Mouse (Mus musculus): Measurements from ENCODE around the gene 4933424G06Rik. TPM values are rescaled to one million over a fixed set of nuclear protein-coding genes. Genes with fewer than 3 reads are reported as not detected.

Gene 4933424G06Rik
- total RNA-seq, 2 experiments from 2014 or later: 0.36 to 0.60 TPM

DNA sequence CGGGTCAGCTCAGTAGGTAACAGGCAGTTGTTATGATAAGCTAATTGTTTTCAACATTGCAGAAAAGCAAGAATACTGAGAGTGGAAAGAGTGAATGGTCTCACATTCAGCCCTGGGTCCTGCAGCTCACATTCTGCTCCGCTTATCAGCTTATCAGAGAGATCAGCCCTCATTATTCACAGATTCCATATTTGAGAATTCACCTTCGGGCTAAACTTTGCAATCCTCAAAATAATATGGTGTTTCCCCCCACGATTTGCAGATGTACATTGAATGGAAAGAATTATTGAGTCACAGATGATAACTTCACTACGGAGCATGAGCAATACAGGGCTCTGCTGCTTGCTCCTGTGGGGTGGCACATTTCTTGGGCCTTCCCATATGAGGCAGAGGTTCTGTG lies 58.8 kb downstream of the 4933424G06Rik start:
- no peak for DNase-seq (ENCODE audit: low spot score in 2 of 2)

DNA sequence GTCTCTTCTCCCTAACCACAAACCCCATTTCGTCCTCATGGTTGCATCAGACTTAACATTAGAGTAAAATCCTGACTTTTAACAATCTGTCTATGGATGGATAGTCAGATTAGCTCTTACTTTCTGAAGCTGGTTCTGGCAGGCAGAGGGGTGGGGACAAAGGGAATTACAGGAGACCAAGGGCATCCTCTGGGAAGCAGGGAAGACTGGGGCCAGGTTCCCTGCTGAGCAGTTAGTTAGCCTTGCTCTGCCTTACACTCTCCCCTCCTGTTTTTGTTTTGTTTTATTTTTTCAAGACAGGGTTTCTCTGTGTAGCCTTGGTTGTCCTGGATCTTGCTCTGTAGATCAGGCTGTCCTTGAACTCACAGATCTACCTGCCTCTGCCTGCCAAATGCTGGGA lies 60.0 kb downstream of the 4933424G06Rik start:
- DNase-seq (ENCODE audit: low spot score in 2 of 2): no peak

DNA sequence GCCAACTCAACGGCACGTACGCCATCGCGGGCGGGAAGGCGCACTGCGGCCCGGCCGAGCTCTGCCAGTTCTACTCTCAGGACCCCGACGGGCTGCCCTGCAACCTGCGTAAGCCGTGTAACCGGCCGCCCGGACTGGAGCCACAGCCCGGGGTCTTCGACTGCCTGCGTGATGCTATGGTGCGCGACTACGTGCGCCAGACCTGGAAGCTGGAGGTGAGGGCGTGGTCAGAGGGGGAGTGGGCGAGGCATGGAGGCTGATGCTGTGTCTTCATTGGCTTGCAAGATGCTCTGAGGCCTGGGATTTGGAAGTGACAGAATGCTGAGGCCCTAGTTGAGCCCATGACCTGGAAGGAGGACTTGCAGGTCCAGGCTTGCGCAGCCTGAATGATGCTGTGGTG lies 61.0 kb downstream of the 4933424G06Rik start:
- no peak for DNase-seq (ENCODE audit: low spot score in 2 of 2)

DNA sequence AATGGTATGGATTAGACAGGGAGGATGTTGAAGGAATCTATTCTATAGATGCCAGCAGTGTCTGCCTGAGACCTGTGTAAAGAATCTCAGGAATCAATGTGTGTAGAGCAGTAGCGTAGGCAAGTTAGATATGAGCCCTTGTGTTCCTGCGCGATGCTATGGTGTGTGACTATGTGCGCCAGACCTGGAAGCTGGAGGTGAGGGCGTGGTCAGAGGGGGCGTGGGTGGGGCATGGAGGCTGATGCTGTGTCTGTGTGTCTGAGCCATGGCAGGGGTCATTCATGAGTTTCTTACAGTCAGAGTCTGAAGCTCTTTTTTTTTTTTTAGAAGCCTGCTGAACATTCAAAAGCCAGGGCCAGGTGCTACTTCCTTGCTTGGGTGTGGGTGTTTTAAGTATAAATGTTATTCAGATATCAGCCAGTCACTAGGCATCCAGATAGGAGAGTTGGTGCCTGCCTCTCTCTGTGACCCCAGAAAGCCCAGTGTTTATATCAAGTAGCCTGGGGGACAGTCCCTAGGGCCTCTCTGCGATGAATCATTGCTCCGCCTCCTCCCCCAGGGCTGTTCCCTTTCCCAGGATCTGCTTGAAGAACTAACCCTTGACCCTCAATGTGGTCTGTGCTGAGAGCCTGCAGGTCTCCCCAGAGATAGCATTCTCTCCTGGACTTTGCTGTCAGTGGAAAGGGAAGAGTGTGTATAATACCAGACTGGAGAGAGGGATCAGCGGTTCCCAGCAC lies 62.4 kb downstream of the 4933424G06Rik start:
- DNase-seq (ENCODE audit: low spot score in 2 of 2): no peak

DNA sequence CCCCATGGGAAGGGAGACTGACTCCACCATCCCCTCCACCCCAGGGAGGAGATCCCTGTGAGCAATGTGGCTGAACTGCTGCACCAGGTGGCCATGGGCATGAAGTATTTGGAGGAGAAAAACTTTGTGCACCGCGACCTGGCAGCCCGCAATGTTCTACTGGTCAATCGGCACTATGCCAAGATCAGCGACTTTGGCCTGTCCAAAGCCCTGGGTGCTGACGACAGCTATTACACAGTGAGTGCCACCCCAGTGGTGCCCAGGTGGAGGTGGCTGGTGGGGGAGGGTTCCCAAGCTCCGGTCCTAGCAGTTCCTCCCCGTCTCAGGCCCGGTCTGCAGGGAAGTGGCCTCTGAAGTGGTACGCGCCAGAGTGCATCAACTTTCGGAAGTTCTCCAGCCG lies 70.8 kb downstream of the 4933424G06Rik start:
- DNase-seq (ENCODE audit: low spot score in 2 of 2): no peak

DNA sequence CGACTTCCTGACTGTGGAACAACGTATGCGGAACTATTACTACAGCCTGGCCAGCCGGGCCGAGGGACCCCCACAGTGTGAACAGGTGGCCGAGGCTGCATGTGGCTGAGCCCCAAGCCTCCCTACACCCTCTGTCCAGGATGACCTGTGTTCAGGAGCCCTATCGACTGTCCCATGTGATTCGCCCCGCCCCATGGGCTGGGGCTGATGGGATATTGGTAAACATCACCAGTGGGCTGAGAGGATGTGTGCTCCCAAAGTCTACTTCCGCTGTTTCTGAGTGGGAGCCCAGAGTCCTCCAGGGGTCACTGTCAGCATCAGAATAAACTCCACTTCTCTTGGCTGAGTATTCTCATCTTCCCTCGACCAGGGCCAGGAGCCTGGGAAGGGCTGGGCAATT lies 72.5 kb downstream of the 4933424G06Rik start:
- no peak for DNase-seq (ENCODE audit: low spot score in 2 of 2)

DNA sequence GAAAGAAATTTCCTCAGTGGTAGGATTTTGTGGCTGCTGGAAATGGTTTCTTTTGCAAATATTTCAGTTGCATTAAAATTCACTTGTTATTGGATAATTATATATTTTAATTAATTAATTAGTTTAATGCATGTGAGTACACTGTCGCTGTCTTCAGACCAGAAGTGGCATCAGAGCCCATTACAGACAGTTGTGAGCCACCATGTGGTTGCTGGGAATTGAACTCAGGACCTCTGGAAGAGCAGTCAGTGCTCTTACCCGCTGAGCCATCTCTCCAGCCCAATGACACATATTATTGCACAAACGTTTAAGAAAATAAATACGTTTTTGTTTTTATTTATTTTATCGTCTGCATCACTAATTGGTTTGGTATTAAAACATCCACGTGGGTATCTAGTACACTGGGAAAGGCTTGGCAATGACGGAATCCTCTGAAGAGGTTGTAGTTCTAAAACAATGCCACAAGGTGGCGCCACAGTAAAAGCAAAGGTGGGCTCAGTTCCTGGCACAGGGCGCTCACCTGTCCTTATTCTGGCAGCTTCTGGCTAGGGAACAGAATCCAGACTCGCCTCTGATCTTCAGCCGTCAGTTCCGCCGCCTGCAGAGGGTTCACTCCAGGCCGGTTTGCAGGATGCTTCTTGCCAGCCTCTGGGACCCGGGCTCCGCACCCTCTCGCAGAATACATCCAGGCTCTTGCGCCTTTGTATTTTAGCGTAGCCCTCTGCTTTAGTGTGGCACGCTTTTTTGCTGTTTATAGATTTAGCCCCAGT lies 74.6 kb downstream of the 4933424G06Rik start:
- DNase-seq (ENCODE audit: low spot score in 2 of 2): peak; percentile 85 to 91

DNA sequence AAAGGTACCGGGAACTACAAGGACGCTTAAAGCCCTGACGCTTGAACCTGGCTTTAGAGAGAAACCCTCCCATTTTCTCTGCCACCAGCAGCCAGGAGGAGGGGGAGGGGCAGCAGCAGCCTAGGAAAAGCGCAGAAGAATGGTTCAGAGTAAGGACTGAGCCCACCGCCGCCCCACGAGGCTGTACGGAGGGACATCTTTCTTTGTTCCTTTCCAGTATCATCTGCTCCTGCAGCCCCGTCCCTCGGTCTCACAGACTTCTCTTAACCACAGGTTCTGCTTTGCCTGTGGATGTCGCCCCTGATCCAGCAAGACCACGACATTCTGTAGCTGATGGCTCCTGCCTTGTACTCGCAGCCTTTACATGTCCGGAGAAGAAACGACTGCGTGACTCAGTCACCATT lies 75.3 kb downstream of the 4933424G06Rik start:
- DNase-seq (ENCODE audit: low spot score in 2 of 2): peak; percentile 21 to 39

DNA sequence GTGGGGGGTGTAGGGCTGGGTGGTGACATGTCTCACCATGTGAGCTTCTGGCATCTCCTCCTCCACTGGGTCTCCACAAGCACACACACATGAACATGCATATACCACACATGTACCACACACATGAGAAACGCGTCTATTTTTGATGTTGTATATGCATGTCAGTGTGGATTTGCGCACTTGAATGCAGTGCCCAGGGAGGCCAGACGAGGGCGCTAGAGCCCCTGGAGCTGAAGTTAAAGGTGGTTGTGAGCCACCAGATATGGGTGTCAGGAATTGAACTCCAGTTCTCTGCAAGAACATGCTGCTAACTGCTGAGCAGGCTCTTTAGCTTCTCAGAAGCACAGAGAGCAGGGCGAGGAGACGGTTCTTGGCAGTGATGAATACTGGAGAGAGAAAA lies 76.4 kb downstream of the 4933424G06Rik start:
- no peak for DNase-seq (ENCODE audit: low spot score in 2 of 2)

DNA sequence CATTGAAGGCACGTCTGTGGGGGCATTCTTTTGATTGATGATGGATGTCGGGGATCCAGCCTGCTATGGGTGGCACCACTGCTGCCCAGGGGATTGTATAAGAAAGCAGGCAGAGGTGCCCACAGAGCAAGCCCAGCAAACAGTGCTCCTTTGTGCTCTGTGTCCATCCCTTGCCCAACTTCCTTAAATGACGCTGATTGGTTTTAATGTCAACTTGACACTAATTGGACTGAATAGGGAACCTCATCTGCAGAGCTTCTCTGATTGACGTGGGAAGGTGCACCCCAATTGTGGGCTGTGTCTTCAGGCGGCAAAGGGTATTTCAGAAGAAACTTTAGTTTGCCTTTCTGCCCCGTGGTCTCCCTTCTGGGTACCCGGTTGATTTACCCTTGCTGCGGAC lies 79.5 kb downstream of the 4933424G06Rik start:
- no peak for DNase-seq (ENCODE audit: low spot score in 2 of 2)

DNA sequence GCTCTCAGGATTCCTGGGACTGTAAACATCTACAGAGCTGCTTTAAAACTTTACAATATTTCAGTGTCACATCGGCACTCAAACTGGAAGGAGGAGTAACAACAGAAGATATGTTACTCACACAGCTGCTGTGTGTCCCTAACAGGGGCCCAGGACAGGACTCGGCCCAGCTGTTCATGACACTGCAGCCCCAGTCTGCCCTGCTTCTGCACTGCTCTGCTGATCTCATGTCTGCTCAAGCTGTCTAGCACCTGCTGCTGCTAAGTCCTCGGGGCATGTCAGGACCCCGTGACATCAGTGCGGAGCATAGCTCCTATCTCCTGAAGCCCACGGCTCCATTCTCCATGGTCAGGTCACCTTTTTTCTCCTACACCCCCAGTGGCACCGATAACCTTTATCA lies 86.8 kb downstream of the 4933424G06Rik start:
- no peak for DNase-seq (ENCODE audit: low spot score in 2 of 2)

DNA sequence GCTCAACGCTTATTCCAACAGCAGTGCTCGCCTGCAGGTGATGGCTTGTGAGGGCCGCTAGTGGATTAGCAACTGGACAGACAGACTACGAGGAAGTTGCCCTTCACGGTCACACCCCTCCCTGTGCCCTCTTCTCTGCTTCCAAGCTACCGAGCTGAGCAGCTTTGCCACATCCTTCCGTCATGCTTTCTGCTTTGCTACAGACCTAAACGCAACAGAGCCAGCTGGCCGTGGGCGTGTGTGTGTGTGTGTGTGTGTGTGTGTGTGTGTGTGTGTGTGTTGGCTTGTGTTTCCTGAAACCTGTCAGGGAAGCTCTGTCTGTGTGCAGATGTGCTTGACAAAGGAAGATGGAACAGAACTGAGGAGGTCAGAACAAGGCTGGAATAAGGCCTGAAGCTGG lies 87.5 kb downstream of the 4933424G06Rik start:
- DNase-seq (ENCODE audit: low spot score in 2 of 2): peak; percentile 44 to 56

DNA sequence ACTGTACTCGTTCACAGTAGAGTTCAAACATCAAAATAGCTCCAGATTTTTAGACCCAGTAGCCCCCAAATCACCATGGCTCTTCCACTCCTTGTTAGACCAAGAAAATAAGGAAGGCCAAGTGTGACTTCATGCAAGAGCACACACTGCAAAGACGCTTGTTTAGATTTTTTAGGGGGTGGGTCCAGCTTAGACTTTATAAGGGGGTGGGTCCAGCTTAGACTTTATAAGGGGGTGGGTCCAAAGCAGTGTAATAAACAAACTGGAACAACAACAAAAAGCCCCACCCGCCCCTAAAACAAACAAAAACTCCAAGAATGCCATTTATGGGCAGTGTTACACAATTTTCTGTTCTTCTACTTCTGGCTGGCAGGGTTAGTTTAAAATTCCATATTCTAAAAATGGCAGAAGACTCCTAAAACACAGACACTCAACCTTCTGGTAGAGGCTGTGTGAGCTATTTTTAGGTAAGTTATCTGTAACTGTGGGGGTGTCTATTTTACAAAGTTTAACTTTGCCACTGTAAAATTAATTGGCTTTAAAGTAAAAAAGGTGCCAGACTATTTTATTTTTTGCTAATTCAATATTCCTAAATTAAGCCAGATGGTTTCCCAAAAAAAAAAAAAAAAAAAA lies 90.5 kb downstream of the 4933424G06Rik start:
- DNase-seq (ENCODE audit: low spot score in 2 of 2): no peak

DNA sequence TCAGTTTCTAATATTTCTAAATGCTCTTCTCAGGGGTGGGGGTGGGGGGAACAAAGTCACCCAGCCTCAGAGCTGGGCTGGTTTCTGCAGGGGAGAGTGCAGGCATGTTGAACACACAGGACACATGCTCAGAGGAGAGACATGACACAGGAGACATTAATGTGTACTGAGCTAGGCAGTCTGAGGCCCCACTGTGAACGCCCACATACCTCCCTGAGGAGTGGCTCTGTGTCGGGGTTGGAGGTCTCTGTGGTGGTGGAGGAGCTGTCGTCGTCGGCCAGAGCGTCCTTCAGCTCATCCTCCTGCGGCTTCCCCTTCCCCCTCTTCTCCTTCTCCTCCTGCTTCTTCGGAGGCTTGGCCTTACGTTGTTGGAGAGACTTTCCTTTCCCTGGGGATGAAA lies 94.3 kb downstream of the 4933424G06Rik start:
- no peak for DNase-seq (ENCODE audit: low spot score in 2 of 2)

DNA sequence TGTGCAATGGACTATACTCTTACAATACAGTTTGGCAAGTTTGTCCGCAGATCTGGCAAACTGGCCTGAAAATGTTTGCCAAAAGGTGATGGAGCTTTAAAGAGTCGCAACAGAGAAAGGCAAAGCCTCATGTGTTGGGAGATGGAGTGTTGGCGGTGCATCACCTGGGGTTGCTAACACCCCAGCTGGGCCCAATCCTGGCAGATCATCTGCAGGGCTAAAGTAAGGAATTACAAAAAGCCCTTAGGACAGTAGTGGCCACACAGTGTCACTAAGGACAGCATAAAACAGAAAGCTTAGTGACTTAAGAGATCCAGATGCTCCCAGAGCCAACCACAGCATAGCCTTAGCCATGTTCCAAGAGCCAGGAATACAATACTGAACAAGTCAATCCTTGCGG lies 94.9 kb downstream of the 4933424G06Rik start:
- DNase-seq (ENCODE audit: low spot score in 2 of 2): no peak

DNA sequence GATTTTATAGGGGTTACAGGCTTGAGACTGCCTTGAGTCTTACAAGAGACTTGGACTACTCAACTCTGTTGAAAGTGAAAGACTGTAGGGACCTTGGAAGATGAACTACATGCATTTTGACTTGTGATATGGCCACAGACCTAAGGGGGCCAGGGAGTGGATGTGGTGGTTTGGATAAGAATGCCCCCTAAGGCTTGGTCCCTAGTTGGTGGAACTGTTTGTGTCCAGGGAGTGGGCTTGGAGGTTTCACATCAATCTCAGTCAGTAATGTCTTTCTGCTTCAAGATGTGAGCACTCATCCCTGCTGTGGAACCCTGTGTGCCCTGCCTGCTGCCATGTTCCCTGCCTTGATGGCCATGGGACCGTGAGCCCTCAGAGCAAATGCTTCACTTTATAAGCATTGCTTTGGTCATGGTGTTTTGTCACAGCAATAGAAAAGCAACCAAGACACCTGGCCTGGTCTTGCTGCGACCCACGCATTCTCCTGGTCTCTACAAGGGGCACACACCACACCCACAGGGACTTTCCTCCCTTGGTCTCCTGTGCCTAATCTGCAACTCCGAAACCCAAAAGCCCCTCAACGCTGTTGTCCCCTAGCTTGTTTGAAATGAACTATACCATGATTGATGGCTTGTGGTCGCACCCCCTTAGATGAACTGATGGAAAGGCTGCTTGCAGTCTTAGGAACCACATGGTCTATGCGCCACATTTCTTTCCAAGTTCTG lies 96.4 kb downstream of the 4933424G06Rik start:
- no peak for DNase-seq (ENCODE audit: low spot score in 2 of 2)

DNA sequence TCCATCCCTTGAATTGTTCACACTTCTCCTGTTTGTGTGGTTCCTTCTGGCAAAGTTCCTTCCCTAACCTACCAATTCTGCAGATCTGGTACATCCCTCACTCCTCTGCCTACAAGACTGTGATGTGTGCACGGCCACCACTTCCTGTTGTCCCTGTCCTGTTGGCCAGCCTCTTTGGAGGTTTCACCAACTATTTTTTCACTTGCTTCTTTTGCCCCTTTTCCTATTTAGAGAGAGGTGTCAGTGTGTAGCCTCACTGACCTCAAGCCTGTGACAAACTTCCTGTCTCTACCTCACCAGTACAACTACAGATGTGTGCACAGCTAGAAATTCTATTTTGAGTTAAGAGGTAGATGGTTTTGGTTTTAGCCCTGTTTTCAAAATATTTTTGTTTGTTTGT lies 97.1 kb downstream of the 4933424G06Rik start:
- DNase-seq (ENCODE audit: low spot score in 2 of 2): no peak
